Mouse (Mus musculus): ENCODE data around the gene Sh3bgrl3.

- TF ChIP-seq POLR2A (IDR thresholded peaks at IDR 0.05; ENCODE audit: insufficient read length, low read depth) (no peak), MAX (IDR thresholded peaks at IDR 0.05; ENCODE audit: low read depth) (no peak), E2F4 (IDR thresholded peaks at IDR 0.05; ENCODE audit: insufficient read depth) (no peak), MYOD1 (IDR thresholded peaks at IDR 0.05; ENCODE audit: control insufficient read depth in 1 of 3, insufficient read length in 2 of 3, low read depth in 2 of 3) (no peak), USF1 (IDR thresholded peaks at IDR 0.05; ENCODE audit: low read depth) (no peak), POLR2AphosphoS2 (IDR thresholded peaks at IDR 0.05; ENCODE audit: insufficient read length, low read depth) (no peak)
Observed at GRCm38 (mm10) chr4:134106105-134106504, 22.5 kb downstream of the Sh3bgrl3 start.

All from myocyte (in vitro differentiated cells).